In the genomic region with DNA sequence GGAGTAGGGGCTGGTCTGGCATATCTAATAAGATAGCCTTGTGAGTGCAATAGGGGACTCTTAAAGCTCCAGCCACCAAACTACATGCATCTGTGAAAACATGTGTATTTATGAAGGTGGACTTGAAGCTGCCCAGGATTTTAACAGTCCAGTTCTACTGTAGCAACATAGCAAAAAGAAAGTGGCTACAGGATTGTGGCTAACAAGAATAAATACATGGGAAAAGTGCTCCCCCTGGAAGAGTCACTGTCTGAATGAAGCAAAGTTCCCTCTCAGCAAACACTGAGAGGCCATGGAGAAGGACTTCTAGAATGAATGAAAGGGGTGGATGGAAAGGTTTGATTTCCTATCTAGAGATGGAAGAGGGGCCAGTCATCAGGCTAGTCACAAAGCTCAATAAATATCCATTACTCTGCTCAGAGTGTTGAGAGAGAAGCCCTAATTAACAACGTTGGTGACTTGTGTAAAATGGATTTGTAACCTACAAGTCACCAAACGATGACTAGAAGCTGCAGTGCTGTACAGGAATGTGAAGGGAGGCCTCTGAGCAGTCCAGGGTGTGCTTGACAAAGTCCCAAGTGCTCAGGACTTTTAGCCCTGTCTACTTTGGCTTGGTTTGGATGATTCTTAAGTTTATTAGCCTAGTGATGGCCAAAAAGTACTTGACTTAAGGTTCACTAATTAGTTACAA, we compare ENCODE assay signal across 9 mouse cellular contexts. TPM values are rescaled to one million over a fixed set of nuclear protein-coding genes. Genes with fewer than 3 reads are reported as not detected.
DNase-seq lines count a peak whose midpoint lies in the region; ATAC-seq lines count a peak whose summit lies in the region.
"Had no signal": no experiment of that assay in that cellular context is flagged by ENCODE, and none has a peak within 500 bp of the region (broad histone marks: within the 10 kb centered on the region; RNA-seq: fewer than 3 reads in every experiment).

No protein-coding gene starts in this region.

- no peaks in the 10 kb centered on the region for H3K9me3 ChIP-seq in hindbrain, embryonic 11.5 days (ENCODE audit: control insufficient read depth, low read length)
- H3K9me3 ChIP-seq in midbrain, embryonic 10.5 days (replicated peaks) = no peaks in the 10 kb centered on the region

- H3K9ac ChIP-seq in hindbrain, embryonic 11.5 days (ENCODE audit: low read depth, low read length) = peak overlapping the region; percentile 99; the same call in 1 of the 2 replicates

- peak overlapping the region; percentile 86 for H3K4me2 ChIP-seq in hindbrain, embryonic 11.5 days (replicated peaks; ENCODE audit: low read depth, low read length)

- no peak overlapping the region for H3K27ac ChIP-seq in hindbrain, embryonic 11.5 days (ENCODE audit: low read depth, low read length)
- H3K27ac ChIP-seq in midbrain, embryonic 10.5 days (replicated peaks) = peak overlapping the region; percentile 99; the same call in 1 of the 2 replicates

- peaks cover 3% of the 10 kb centered on the region for H3K4me1 ChIP-seq in hindbrain, embryonic 11.5 days (replicated peaks; ENCODE audit: control insufficient read depth, insufficient read depth, low read length)
- peaks cover 43% of the 10 kb centered on the region for H3K4me1 ChIP-seq in midbrain, embryonic 10.5 days

- no peaks in the 10 kb centered on the region for H3K36me3 ChIP-seq in hindbrain, embryonic 11.5 days (ENCODE audit: control insufficient read depth, insufficient read depth, low read length)
- peaks cover 57% of the 10 kb centered on the region for H3K36me3 ChIP-seq in midbrain, embryonic 10.5 days

- peak overlapping the region; percentile 95 for H3K4me3 ChIP-seq in hindbrain, embryonic 11.5 days (ENCODE audit: low read depth, low read length)
- peak overlapping the region; percentile 85 for H3K4me3 ChIP-seq in midbrain, embryonic 10.5 days

- 64% methylated on average over 2 of the region's 2 CpGs for WGBS in hindbrain, embryonic 11.5 days
- WGBS in midbrain, embryonic 10.5 days = 83% methylated on average over 2 of the region's 2 CpGs

- DNase-seq in heart, adult 11 months = peak; percentile 88
- no peak for DNase-seq in heart, adult 8-10 months (ENCODE audit: low spot score)
- DNase-seq in adipocyte (ENCODE audit: low spot score) = peak; percentile 63
- DNase-seq in hindbrain, embryonic 11.5 days (ENCODE audit: low spot score) = no peak
- DNase-seq in midbrain, embryonic 10.5 days (ENCODE audit: low spot score) = no peak
- no peak for DNase-seq in embryo, embryonic 10 days (ENCODE audit: low spot score)
- no peak for DNase-seq in frontal cortex, postnatal 10 days (ENCODE audit: low spot score in 2 of 2)
- no peak for DNase-seq in T-cell, adult 2 months (ENCODE audit: low spot score)
- DNase-seq: thymus, postnatal 25 days had no signal

- no peaks in the 10 kb centered on the region for H3K27me3 ChIP-seq in hindbrain, embryonic 11.5 days (ENCODE audit: control insufficient read depth, insufficient read depth, low read length)
- H3K27me3 ChIP-seq in midbrain, embryonic 10.5 days (ENCODE audit: low read depth, poor library complexity, severe bottlenecking) = no peaks in the 10 kb centered on the region

- ATAC-seq in hindbrain, embryonic 11.5 days (ENCODE audit: low FRiP score) = no peak

RNA-seq across cellular contexts. Expression of gene Mcl1, which starts 2.3 kb away (rescaled TPM):
- 100 to 1,000 TPM; 123 to 159 (median 134) TPM for total RNA-seq in heart, adult 8-10 months (2022)
- 76.1 and 87.4 TPM in 2 replicates for polyA plus RNA-seq in hindbrain, embryonic 11.5 days (2014; fragmentation: Nextera tagmentation; extraction: Ambion mirVana)
- polyA plus RNA-seq in midbrain, embryonic 10.5 days (2016; fragmentation: Nextera tagmentation; extraction: Ambion mirVana) = 41.9 and 47.6 TPM in 2 replicates

RNA-seq across cellular contexts. Expression of gene Adamtsl4, which starts 26.8 kb away (rescaled TPM):
- total RNA-seq in heart, adult 8-10 months (2022) = 10 to 100 TPM; 35.5 to 60.3 (median 45.4) TPM
- 0.14 and 0.80 TPM in 2 replicates for polyA plus RNA-seq in hindbrain, embryonic 11.5 days (2014; fragmentation: Nextera tagmentation; extraction: Ambion mirVana)
- polyA plus RNA-seq in midbrain, embryonic 10.5 days (2016; fragmentation: Nextera tagmentation; extraction: Ambion mirVana) = 0.78 and 1.4 TPM in 2 replicates

RNA-seq across cellular contexts. Expression of gene Ensa, which starts 36.1 kb away (rescaled TPM):
- 10 to 100 TPM; 77.2 to 84.9 (median 80.6) TPM for total RNA-seq in heart, adult 8-10 months (2022)
- polyA plus RNA-seq in hindbrain, embryonic 11.5 days (2014; fragmentation: Nextera tagmentation; extraction: Ambion mirVana) = 83.4 and 87.4 TPM in 2 replicates
- polyA plus RNA-seq in midbrain, embryonic 10.5 days (2016; fragmentation: Nextera tagmentation; extraction: Ambion mirVana) = 90.1 and 101 TPM in 2 replicates

Comparison
In these comparisons a context has a peak if more than half of its experiments do, and no peak if none do; other contexts are left out.
1. DNase-seq: peak in heart, adult 11 months (single experiment) and adipocyte (single experiment); none in heart, adult 8-10 months (single experiment), hindbrain, embryonic 11.5 days (single experiment), midbrain, embryonic 10.5 days (single experiment), embryo, embryonic 10 days (single experiment), frontal cortex, postnatal 10 days (0 of 2) and T-cell, adult 2 months (single experiment).